In the genomic region with DNA sequence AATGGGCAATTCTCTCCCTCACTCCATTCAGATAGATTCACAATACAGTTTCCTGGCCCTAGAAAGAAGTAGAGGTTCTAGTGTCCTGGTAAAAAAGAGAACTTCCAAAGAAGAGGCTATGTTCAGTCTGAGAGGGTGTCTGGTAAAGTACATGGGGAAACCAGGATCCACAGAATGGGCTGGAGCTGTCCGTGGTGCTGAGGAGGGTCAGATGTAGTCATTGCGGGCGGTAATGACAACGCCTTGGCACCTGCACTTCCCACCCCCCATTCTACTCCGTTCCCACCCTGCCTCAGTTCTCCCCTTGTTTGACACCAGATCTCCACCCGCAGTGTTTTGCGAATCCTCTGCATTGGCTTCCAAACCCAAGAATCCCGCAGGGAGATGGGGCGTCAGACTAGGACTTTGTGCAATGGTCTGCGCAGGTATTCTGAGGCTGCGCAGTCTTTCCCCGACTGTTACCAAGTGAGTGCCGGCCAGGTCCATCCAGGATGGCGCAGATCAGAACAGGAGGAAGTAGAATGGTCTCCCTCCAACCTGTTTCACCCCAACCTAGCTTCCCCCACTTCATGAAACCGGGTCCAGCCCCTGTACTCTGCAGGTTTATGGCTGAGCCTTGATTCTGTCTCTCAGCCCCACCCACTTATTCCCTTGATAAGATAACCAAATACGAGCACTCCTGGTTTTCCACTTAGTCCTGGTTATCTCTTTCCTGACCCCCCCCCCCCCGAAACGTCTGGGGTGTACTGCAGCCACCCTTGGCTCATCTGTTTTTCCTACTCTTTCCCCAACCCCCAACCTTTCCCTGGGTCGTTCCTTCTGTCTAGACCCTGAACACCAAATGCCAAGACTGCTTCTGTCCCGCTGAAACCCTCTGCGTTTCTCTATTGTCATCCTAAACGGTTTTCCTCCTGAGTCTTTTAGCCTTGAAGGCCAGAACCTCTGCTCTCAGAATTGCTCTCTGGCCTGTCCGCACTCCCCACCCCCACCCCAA, we compare ENCODE assay signal across 9 mouse cellular contexts. TPM values are rescaled to one million over a fixed set of nuclear protein-coding genes. Genes with fewer than 3 reads are reported as not detected.
DNase-seq lines count a peak whose midpoint lies in the region; ATAC-seq and TF ChIP-seq lines count a peak whose summit lies in the region.
"Had no signal": no experiment of that assay in that cellular context is flagged by ENCODE, and none has a peak within 500 bp of the region (broad histone marks: within the 10 kb centered on the region; RNA-seq: fewer than 3 reads in every experiment).

No protein-coding gene starts in this region.

- TF ChIP-seq RAD21 in MEL (IDR thresholded peaks at IDR 0.05; ENCODE audit: low read depth, low read length) = no peak

- no peak overlapping the region for H3K27ac ChIP-seq in MEL (ENCODE audit: control insufficient read depth, low read depth, low read length)
- H3K27ac ChIP-seq in hindbrain, postnatal 0 days = peak overlapping the region; percentile 54; the same call in 1 of the 2 replicates
- H3K27ac ChIP-seq in midbrain, embryonic 15.5 days = peak overlapping the region; percentile 39
- H3K27ac ChIP-seq: lung, embryonic 15.5 days had no signal

- no peaks in the 10 kb centered on the region for H3K9me3 ChIP-seq in MEL (replicated peaks; ENCODE audit: insufficient read depth, low read length)
- no peaks in the 10 kb centered on the region for H3K9me3 ChIP-seq in hindbrain, postnatal 0 days (ENCODE audit: low read length)
- H3K9me3 ChIP-seq in midbrain, embryonic 15.5 days = no peaks in the 10 kb centered on the region
- H3K9me3 ChIP-seq: lung, embryonic 15.5 days had no signal

- no peak for TF ChIP-seq CTCF in MEL (IDR thresholded peaks at IDR 0.05 in 2 of 3, conservative IDR thresholded peaks at IDR 0.05 in 1 of 3; ENCODE audit: control insufficient read depth in 1 of 3, insufficient read depth in 1 of 3, low read depth in 2 of 3, low read length in 3 of 3, poor library complexity in 1 of 3, severe bottlenecking in 1 of 3)
- no peak for TF ChIP-seq CTCF in hindbrain, postnatal 0 days (IDR thresholded peaks at IDR 0.05; ENCODE audit: low read depth)

- peak overlapping the region; percentile 60 for H3K4me2 ChIP-seq in hindbrain, postnatal 0 days (ENCODE audit: low read depth, low read length)
- peak overlapping the region; percentile 54 for H3K4me2 ChIP-seq in midbrain, embryonic 15.5 days
- H3K4me2 ChIP-seq: lung, embryonic 15.5 days had no signal

- TF ChIP-seq EP300 in MEL (IDR thresholded peaks at IDR 0.05; ENCODE audit: low read depth in 1 of 2, low read length in 2 of 2) = no peak

- peak; percentile 76 for DNase-seq in heart, postnatal 4 days
- DNase-seq in heart, adult 9 months (ENCODE audit: low spot score in 2 of 2) = no peak
- peak; percentile 62 for DNase-seq in MEL (ENCODE audit: low read depth, low spot score)
- DNase-seq in hindbrain, postnatal 0 days (ENCODE audit: low spot score) = peak; percentile 68
- no peak for DNase-seq in right cerebral cortex, postnatal 14 days
- DNase-seq in spleen, postnatal 14 days (ENCODE audit: low spot score in 2 of 2) = no peak

- peak; percentile 83 for ATAC-seq in common myeloid progenitor, adult 5-6 weeks (replicated peaks; ENCODE audit: low read depth, poor library complexity, severe bottlenecking)
- ATAC-seq in hindbrain, postnatal 0 days = peak; percentile 85
- ATAC-seq in midbrain, embryonic 15.5 days (replicated peaks) = peak; percentile 92

- peaks cover 0 to 3% of the 10 kb centered on the region in 2 experiments; a peak in 1 of 4 replicates for H3K27me3 ChIP-seq in MEL (ENCODE audit: control insufficient read depth in 1 of 2, insufficient read depth in 2 of 2, low read length in 2 of 2)
- no peaks in the 10 kb centered on the region for H3K27me3 ChIP-seq in hindbrain, postnatal 0 days (ENCODE audit: insufficient read depth, low read length)
- H3K27me3 ChIP-seq in midbrain, embryonic 15.5 days (replicated peaks) = 0 out of 2 replicates have a peak, but pooled peaks cover 7% of the 10 kb centered on the region

- H3K79me2 ChIP-seq in MEL (ENCODE audit: control insufficient read depth, insufficient read depth, low read length, poor library complexity) = no peaks in the 10 kb centered on the region

- 3% methylated on average over 23 of the region's 23 CpGs for WGBS in hindbrain, postnatal 0 days
- WGBS in midbrain, embryonic 15.5 days = 2% methylated on average over 23 of the region's 23 CpGs

- no peak for TF ChIP-seq POLR2A in MEL (IDR thresholded peaks at IDR 0.05; ENCODE audit: control insufficient read depth in 1 of 2, insufficient read depth in 1 of 2, low read depth in 1 of 2, low read length in 2 of 2, poor library complexity in 1 of 2)

- H3K36me3 ChIP-seq in MEL (ENCODE audit: control insufficient read depth in 1 of 2, insufficient read depth in 2 of 2, low read length in 2 of 2) = no peaks in the 10 kb centered on the region
- no peaks in the 10 kb centered on the region for H3K36me3 ChIP-seq in hindbrain, postnatal 0 days (ENCODE audit: insufficient read depth, low read length)
- H3K36me3 ChIP-seq in midbrain, embryonic 15.5 days (replicated peaks) = no peaks in the 10 kb centered on the region
- H3K36me3 ChIP-seq: lung, embryonic 15.5 days had no signal

- H3K4me3 ChIP-seq in MEL (ENCODE audit: control insufficient read depth in 1 of 2, insufficient read depth in 1 of 2, low read depth in 2 of 2, low read length in 2 of 2) = no peak overlapping the region
- peak overlapping the region; percentile 46 for H3K4me3 ChIP-seq in hindbrain, postnatal 0 days (ENCODE audit: low read length)
- H3K4me3 ChIP-seq in midbrain, embryonic 15.5 days = peak overlapping the region; percentile 46
- H3K4me3 ChIP-seq: lung, embryonic 15.5 days had no signal

- no peaks in the 10 kb centered on the region for H3K4me1 ChIP-seq in MEL (ENCODE audit: control insufficient read depth in 1 of 2, insufficient read depth in 2 of 2, low read length in 2 of 2)
- H3K4me1 ChIP-seq in hindbrain, postnatal 0 days (ENCODE audit: insufficient read depth, low read length) = no peaks in the 10 kb centered on the region
- H3K4me1 ChIP-seq in midbrain, embryonic 15.5 days = peaks cover 12% of the 10 kb centered on the region
- H3K4me1 ChIP-seq: lung, embryonic 15.5 days had no signal

- no peak overlapping the region for H3K9ac ChIP-seq in MEL (ENCODE audit: control insufficient read depth, low read depth, low read length, poor library complexity, severe bottlenecking)
- H3K9ac ChIP-seq in hindbrain, postnatal 0 days (replicated peaks; ENCODE audit: low read length) = peak overlapping the region; percentile 53
- H3K9ac ChIP-seq in midbrain, embryonic 15.5 days = peak overlapping the region; percentile 56
- H3K9ac ChIP-seq: lung, embryonic 15.5 days had no signal

TF ChIP-seq in MEL, 35 proteins besides CTCF, POLR2A, EP300 and RAD21 (continues in another document):
- 0 out of 2 replicates have a peak, but pooled peaks have one; percentile 33 for TF ChIP-seq SIN3A (IDR thresholded peaks at IDR 0.05; ENCODE audit: low read length)

RNA-seq across cellular contexts. Expression of a gene that starts 0.7 kb away (rescaled TPM):
- not detected for total RNA-seq in heart, postnatal 4 days (2021)
- not detected in 2 replicates for total RNA-seq in MEL (2012; rRNA removed)
- polyA plus RNA-seq in MEL (2012; ENCODE audit: insufficient read depth in 1 of 2, insufficient read length in 2 of 2, low read depth in 1 of 2, low replicate concordance in 2 of 2, missing spikeins in 1 of 2) = not detected
- total RNA-seq in common myeloid progenitor, adult 5-6 weeks (2017) = not detected in 2 replicates
- 257 and 298 TPM in 2 replicates for total RNA-seq in hindbrain, postnatal 0 days (2014; rRNA removed)
- 394 and 396 TPM in 2 replicates for polyA plus RNA-seq in hindbrain, postnatal 0 days (2015; fragmentation: Nextera tagmentation; extraction: Ambion mirVana)
- 167 and 169 TPM in 2 replicates for polyA plus RNA-seq in midbrain, embryonic 15.5 days (2015; fragmentation: Nextera tagmentation; extraction: Ambion mirVana)

RNA-seq across cellular contexts. Expression of a gene that starts 13.2 kb away (rescaled TPM):
- under 1 TPM; 0.41 to 0.43 TPM for total RNA-seq in heart, postnatal 4 days (2021)
- not detected in 2 replicates for total RNA-seq in MEL (2012; rRNA removed)
- under 1 TPM in 1 of 2 experiments, not detected in 1; 0.13 TPM for polyA plus RNA-seq in MEL (2012; ENCODE audit: insufficient read depth in 1 of 2, insufficient read length in 2 of 2, low read depth in 1 of 2, low replicate concordance in 2 of 2, missing spikeins in 1 of 2)
- 0.14 TPM in 1 of 2 replicates, not detected in the other for total RNA-seq in common myeloid progenitor, adult 5-6 weeks (2017)
- total RNA-seq in hindbrain, postnatal 0 days (2014; rRNA removed) = 120 and 132 TPM in 2 replicates
- 46.0 and 48.3 TPM in 2 replicates for polyA plus RNA-seq in hindbrain, postnatal 0 days (2015; fragmentation: Nextera tagmentation; extraction: Ambion mirVana)
- polyA plus RNA-seq in midbrain, embryonic 15.5 days (2015; fragmentation: Nextera tagmentation; extraction: Ambion mirVana) = 24.2 and 26.6 TPM in 2 replicates

RNA-seq across cellular contexts. Expression of a gene that starts 40.3 kb away (rescaled TPM):
- 10 to 100 TPM; 89.5 to 89.8 TPM for total RNA-seq in heart, postnatal 4 days (2021)
- 34.7 and 35.9 TPM in 2 replicates for total RNA-seq in MEL (2012; rRNA removed)
- polyA plus RNA-seq in MEL (2012; ENCODE audit: insufficient read depth in 1 of 2, insufficient read length in 2 of 2, low read depth in 1 of 2, low replicate concordance in 2 of 2, missing spikeins in 1 of 2) = 10 to 100 TPM in 1 of 2 experiments, not detected in 1; 59.3 TPM
- 28.7 and 37.5 TPM in 2 replicates for total RNA-seq in common myeloid progenitor, adult 5-6 weeks (2017)
- 143 and 175 TPM in 2 replicates for total RNA-seq in hindbrain, postnatal 0 days (2014; rRNA removed)
- polyA plus RNA-seq in hindbrain, postnatal 0 days (2015; fragmentation: Nextera tagmentation; extraction: Ambion mirVana) = 120 and 131 TPM in 2 replicates
- 152 and 162 TPM in 2 replicates for polyA plus RNA-seq in midbrain, embryonic 15.5 days (2015; fragmentation: Nextera tagmentation; extraction: Ambion mirVana)

RNA-seq across cellular contexts. Expression of a gene that starts 41.3 kb away (rescaled TPM):
- total RNA-seq in heart, postnatal 4 days (2021) = 10 to 100 TPM; 46.4 to 49.2 TPM
- 10.3 and 12.9 TPM in 2 replicates for total RNA-seq in MEL (2012; rRNA removed)
- 10 to 100 TPM in 1 of 2 experiments, not detected in 1; 18.9 TPM for polyA plus RNA-seq in MEL (2012; ENCODE audit: insufficient read depth in 1 of 2, insufficient read length in 2 of 2, low read depth in 1 of 2, low replicate concordance in 2 of 2, missing spikeins in 1 of 2)
- 5.9 and 9.5 TPM in 2 replicates for total RNA-seq in common myeloid progenitor, adult 5-6 weeks (2017)
- 33.3 and 48.0 TPM in 2 replicates for total RNA-seq in hindbrain, postnatal 0 days (2014; rRNA removed)
- polyA plus RNA-seq in hindbrain, postnatal 0 days (2015; fragmentation: Nextera tagmentation; extraction: Ambion mirVana) = 62.6 and 64.5 TPM in 2 replicates
- 72.9 and 82.1 TPM in 2 replicates for polyA plus RNA-seq in midbrain, embryonic 15.5 days (2015; fragmentation: Nextera tagmentation; extraction: Ambion mirVana)

RNA-seq across cellular contexts. Expression of a gene that starts 45.6 kb away (rescaled TPM):
- not detected for total RNA-seq in heart, postnatal 4 days (2021)
- total RNA-seq in MEL (2012; rRNA removed) = 0.46 and 0.58 TPM in 2 replicates
- under 1 TPM in 1 of 2 experiments, not detected in 1; 0.82 TPM for polyA plus RNA-seq in MEL (2012; ENCODE audit: insufficient read depth in 1 of 2, insufficient read length in 2 of 2, low read depth in 1 of 2, low replicate concordance in 2 of 2, missing spikeins in 1 of 2)
- total RNA-seq in common myeloid progenitor, adult 5-6 weeks (2017) = 1.1 TPM in 1 of 2 replicates, not detected in the other
- total RNA-seq in hindbrain, postnatal 0 days (2014; rRNA removed) = not detected in 2 replicates
- 0.29 and 0.31 TPM in 2 replicates for polyA plus RNA-seq in hindbrain, postnatal 0 days (2015; fragmentation: Nextera tagmentation; extraction: Ambion mirVana)
- polyA plus RNA-seq in midbrain, embryonic 15.5 days (2015; fragmentation: Nextera tagmentation; extraction: Ambion mirVana) = not detected in 2 replicates
- polyA plus RNA-seq: lung, embryonic 15.5 days had no signal

Comparison
In these comparisons a context has a peak if more than half of its experiments do, and no peak if none do; other contexts are left out.
1. DNase-seq: peak in heart, postnatal 4 days (single experiment), MEL (single experiment) and hindbrain, postnatal 0 days (single experiment); none in heart, adult 9 months (0 of 2), right cerebral cortex, postnatal 14 days (single experiment) and spleen, postnatal 14 days (0 of 2).
2. H3K4me3 ChIP-seq: peak in hindbrain, postnatal 0 days (single experiment) and midbrain, embryonic 15.5 days (single experiment); none in MEL (0 of 2).
3. RNA of a gene that starts 0.7 kb away (total RNA-seq): 257 to 298 TPM in hindbrain, postnatal 0 days; not detected in heart, postnatal 4 days, not detected in MEL and not detected in common myeloid progenitor, adult 5-6 weeks; every median in the first group is over 100 times any median in the second.
4. RNA of a gene that starts 13.2 kb away (total RNA-seq): 120 to 132 TPM in hindbrain, postnatal 0 days; 0.41 to 0.43 TPM in heart, postnatal 4 days, 0.14 TPM in common myeloid progenitor, adult 5-6 weeks and not detected in MEL; every median in the first group is over 10 times any median in the second.
5. Peak in every context shown above with its lines, with median percentiles within 50 percentile points of each other: ATAC-seq.